Mouse (Mus musculus): Measurements from ENCODE around the gene Mkrn1. TPM values are rescaled to one million over a fixed set of nuclear protein-coding genes. Genes with fewer than 3 reads are reported as not detected.

Gene Mkrn1
- polyA plus RNA-seq, 1 experiment = 34.7 TPM

- Histone ChIP-seq H3K36me3 (ENCODE audit: control insufficient read depth, insufficient read depth) (no peaks in the 10 kb centered on the region), H3K79me2 (ENCODE audit: control insufficient read depth, insufficient read depth) (no peaks in the 10 kb centered on the region), H3K27me3 (ENCODE audit: control insufficient read depth, insufficient read depth, insufficient read length) (no peaks in the 10 kb centered on the region), H3K4me3 (no peak overlapping the region), H3K4me2 (ENCODE audit: low read depth) (no peak overlapping the region), H3ac (ENCODE audit: control insufficient read depth, insufficient read length) (no peak overlapping the region)
- no peak for TF ChIP-seq MYOG (IDR thresholded peaks at IDR 0.05; ENCODE audit: control insufficient read depth in 1 of 3, insufficient read depth in 1 of 3, insufficient read length in 2 of 3, low read depth in 2 of 3)
- TF ChIP-seq TCF3 (IDR thresholded peaks at IDR 0.05; ENCODE audit: insufficient read length, low read depth) = no peak
- TF ChIP-seq CEBPB (IDR thresholded peaks at IDR 0.05; ENCODE audit: insufficient read depth, poor library complexity, severe bottlenecking) = no peak
- no peak for TF ChIP-seq REST (IDR thresholded peaks at IDR 0.05; ENCODE audit: insufficient read depth, insufficient read length)
Observed at GRCm38 (mm10) chr6:39415762-39416161, 4.5 kb downstream of the Mkrn1 start.

DNA sequence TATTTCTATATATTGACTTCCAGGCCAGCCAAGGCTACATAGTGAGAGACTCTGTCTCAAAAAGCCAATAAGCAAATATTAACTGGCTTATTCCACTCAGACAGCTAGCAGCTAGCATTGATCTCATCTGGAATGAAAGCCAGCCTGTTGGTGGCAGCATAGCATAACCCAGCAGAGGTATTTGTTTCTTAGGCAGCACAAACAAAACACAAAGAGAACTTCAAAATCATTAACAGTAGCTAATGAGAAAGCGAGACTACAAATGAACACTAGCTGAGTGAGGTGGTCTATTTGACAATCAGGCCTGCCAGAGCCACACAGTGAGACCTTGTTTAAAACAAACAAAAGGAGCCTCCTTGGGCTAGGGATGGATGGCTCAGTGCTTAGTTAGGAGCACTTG lies 6.2 kb downstream of the Mkrn1 start:
- no peaks in the 10 kb centered on the region for H3K36me3 ChIP-seq (ENCODE audit: control insufficient read depth, insufficient read depth)
- no peak overlapping the region for H3K4me3 ChIP-seq
- no peak overlapping the region for H3ac ChIP-seq (ENCODE audit: control insufficient read depth, insufficient read length)
- no peaks in the 10 kb centered on the region for H3K27me3 ChIP-seq (ENCODE audit: control insufficient read depth, insufficient read depth, insufficient read length)
- no peak overlapping the region for H3K4me2 ChIP-seq (ENCODE audit: low read depth)
- TF ChIP-seq MYOD1 (IDR thresholded peaks at IDR 0.05; ENCODE audit: control insufficient read depth in 1 of 3, insufficient read length in 2 of 3, low read depth in 2 of 3) = no peak
- no peak for TF ChIP-seq MAX (IDR thresholded peaks at IDR 0.05; ENCODE audit: low read depth)
- no peak for TF ChIP-seq TCF12 (IDR thresholded peaks at IDR 0.05; ENCODE audit: insufficient read depth, poor library complexity, severe bottlenecking)
- TF ChIP-seq REST (IDR thresholded peaks at IDR 0.05; ENCODE audit: insufficient read depth, insufficient read length) = no peak
- no peak for TF ChIP-seq SRF (IDR thresholded peaks at IDR 0.05; ENCODE audit: control insufficient read depth, insufficient read length, low read depth)
- no peaks in the 10 kb centered on the region for H3K79me2 ChIP-seq (ENCODE audit: control insufficient read depth, insufficient read depth)

DNA sequence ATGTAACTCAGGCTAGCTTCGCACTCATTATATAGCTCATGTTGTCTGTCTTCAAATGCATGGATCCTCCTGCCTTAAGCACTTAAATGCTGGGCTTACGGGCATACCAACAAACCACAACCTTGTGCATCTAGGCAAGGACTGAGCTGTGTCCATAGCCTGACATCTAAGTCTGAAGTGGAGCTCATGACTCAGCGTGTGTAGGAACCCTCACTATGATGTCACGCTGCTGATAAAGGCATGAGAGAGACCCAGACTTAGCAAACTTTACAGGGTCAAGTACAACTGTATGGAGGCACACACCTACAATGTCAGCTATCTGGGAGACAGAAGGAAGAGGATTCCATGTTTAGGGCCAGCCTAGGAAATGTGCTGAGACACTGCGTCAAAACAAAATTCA lies 13.8 kb downstream of the Mkrn1 start:
- no peak overlapping the region for H3K4me3 ChIP-seq
- TF ChIP-seq CEBPB (IDR thresholded peaks at IDR 0.05; ENCODE audit: insufficient read depth, poor library complexity, severe bottlenecking) = no peak
- no peak for TF ChIP-seq TCF3 (IDR thresholded peaks at IDR 0.05; ENCODE audit: insufficient read length, low read depth)
- no peak for TF ChIP-seq REST (IDR thresholded peaks at IDR 0.05; ENCODE audit: insufficient read depth, insufficient read length)
- no peak for TF ChIP-seq POLR2A (IDR thresholded peaks at IDR 0.05; ENCODE audit: insufficient read length, low read depth)
- no peak for TF ChIP-seq MAX (IDR thresholded peaks at IDR 0.05; ENCODE audit: low read depth)
- TF ChIP-seq POLR2AphosphoS2 (IDR thresholded peaks at IDR 0.05; ENCODE audit: insufficient read length, low read depth) = no peak
- no peak for TF ChIP-seq MYOG (IDR thresholded peaks at IDR 0.05; ENCODE audit: control insufficient read depth in 1 of 3, insufficient read depth in 1 of 3, insufficient read length in 2 of 3, low read depth in 2 of 3)
- H3K27me3 ChIP-seq (ENCODE audit: control insufficient read depth, insufficient read depth, insufficient read length) = no peaks in the 10 kb centered on the region
- H3ac ChIP-seq (ENCODE audit: control insufficient read depth, insufficient read length) = no peak overlapping the region
- H3K79me2 ChIP-seq (ENCODE audit: control insufficient read depth, insufficient read depth) = no peaks in the 10 kb centered on the region
- no peak overlapping the region for H3K4me2 ChIP-seq (ENCODE audit: low read depth)
- H3K36me3 ChIP-seq (ENCODE audit: control insufficient read depth, insufficient read depth) = peaks cover 5% of the 10 kb centered on the region

DNA sequence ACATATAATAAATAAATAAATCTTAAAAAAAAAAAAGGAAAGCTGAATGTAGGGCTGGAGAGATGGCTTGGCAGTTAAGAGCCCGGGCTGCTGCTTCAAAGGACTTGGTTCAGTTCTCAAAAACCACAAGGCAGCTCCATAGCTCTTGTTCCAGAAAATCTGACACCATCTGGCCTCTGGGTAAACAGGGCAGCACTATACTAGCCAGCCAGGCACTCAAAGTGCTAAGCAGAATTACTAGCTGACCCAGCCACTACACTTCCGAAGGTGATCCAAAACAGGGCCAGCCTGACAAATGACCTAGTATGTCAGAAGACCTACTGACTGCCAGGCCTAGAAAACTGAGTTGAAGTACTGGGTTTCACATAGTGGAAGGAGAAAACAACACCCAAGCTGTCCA lies 17.1 kb downstream of the Mkrn1 start:
- Histone ChIP-seq H3K4me2 (ENCODE audit: low read depth) (no peak overlapping the region), H3ac (ENCODE audit: control insufficient read depth, insufficient read length) (no peak overlapping the region), H3K27me3 (ENCODE audit: control insufficient read depth, insufficient read depth, insufficient read length) (no peaks in the 10 kb centered on the region), H3K79me2 (ENCODE audit: control insufficient read depth, insufficient read depth) (no peaks in the 10 kb centered on the region), H3K4me3 (no peak overlapping the region), H3K36me3 (ENCODE audit: control insufficient read depth, insufficient read depth) (peaks cover 5% of the 10 kb centered on the region)
- TF ChIP-seq REST (IDR thresholded peaks at IDR 0.05; ENCODE audit: insufficient read depth, insufficient read length) = no peak
- no peak for TF ChIP-seq TCF3 (IDR thresholded peaks at IDR 0.05; ENCODE audit: insufficient read length, low read depth)
- TF ChIP-seq POLR2A (IDR thresholded peaks at IDR 0.05; ENCODE audit: insufficient read length, low read depth) = no peak
- TF ChIP-seq MYOD1 (IDR thresholded peaks at IDR 0.05; ENCODE audit: control insufficient read depth in 1 of 3, insufficient read length in 2 of 3, low read depth in 2 of 3) = no peak
- no peak for TF ChIP-seq SRF (IDR thresholded peaks at IDR 0.05; ENCODE audit: control insufficient read depth, insufficient read length, low read depth)
- TF ChIP-seq E2F4 (IDR thresholded peaks at IDR 0.05; ENCODE audit: insufficient read depth) = no peak
- no peak for TF ChIP-seq TCF12 (IDR thresholded peaks at IDR 0.05; ENCODE audit: insufficient read depth, poor library complexity, severe bottlenecking)
- TF ChIP-seq MYOG (IDR thresholded peaks at IDR 0.05; ENCODE audit: control insufficient read depth in 1 of 3, insufficient read depth in 1 of 3, insufficient read length in 2 of 3, low read depth in 2 of 3) = no peak
- TF ChIP-seq POLR2AphosphoS2 (IDR thresholded peaks at IDR 0.05; ENCODE audit: insufficient read length, low read depth) = no peak

DNA sequence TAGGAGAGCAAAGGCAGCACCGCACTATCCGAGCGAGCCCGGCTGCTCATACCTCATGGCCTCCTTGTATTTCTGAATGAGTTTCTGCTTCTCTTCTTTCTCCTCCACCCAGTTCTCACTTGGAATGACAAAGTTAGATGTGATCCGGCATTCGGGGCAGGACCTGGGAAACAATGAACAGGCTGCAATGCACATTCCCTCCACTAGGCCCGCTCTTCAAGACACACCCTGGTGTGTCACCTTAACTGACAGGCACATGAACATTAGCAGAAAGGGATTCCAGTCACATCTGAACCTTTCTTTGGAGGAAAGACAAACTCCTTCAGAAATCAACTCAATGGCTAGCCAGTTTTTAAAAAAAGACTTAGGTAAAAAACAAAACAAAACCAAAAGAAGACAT lies 19.9 kb downstream of the Mkrn1 start:
- H3K27me3 ChIP-seq (ENCODE audit: control insufficient read depth, insufficient read depth, insufficient read length) = no peaks in the 10 kb centered on the region
- no peaks in the 10 kb centered on the region for H3K79me2 ChIP-seq (ENCODE audit: control insufficient read depth, insufficient read depth)
- H3K4me2 ChIP-seq (ENCODE audit: low read depth) = no peak overlapping the region
- H3ac ChIP-seq (ENCODE audit: control insufficient read depth, insufficient read length) = no peak overlapping the region
- H3K36me3 ChIP-seq (ENCODE audit: control insufficient read depth, insufficient read depth) = peaks cover 2% of the 10 kb centered on the region
- H3K4me3 ChIP-seq = no peak overlapping the region
- no peak for TF ChIP-seq CEBPB (IDR thresholded peaks at IDR 0.05; ENCODE audit: insufficient read depth, poor library complexity, severe bottlenecking)
- no peak for TF ChIP-seq POLR2A (IDR thresholded peaks at IDR 0.05; ENCODE audit: insufficient read length, low read depth)
- no peak for TF ChIP-seq MYOD1 (IDR thresholded peaks at IDR 0.05; ENCODE audit: control insufficient read depth in 1 of 3, insufficient read length in 2 of 3, low read depth in 2 of 3)
- TF ChIP-seq TCF3 (IDR thresholded peaks at IDR 0.05; ENCODE audit: insufficient read length, low read depth) = no peak
- no peak for TF ChIP-seq E2F4 (IDR thresholded peaks at IDR 0.05; ENCODE audit: insufficient read depth)
- TF ChIP-seq REST (IDR thresholded peaks at IDR 0.05; ENCODE audit: insufficient read depth, insufficient read length) = no peak
- no peak for TF ChIP-seq MAX (IDR thresholded peaks at IDR 0.05; ENCODE audit: low read depth)
- TF ChIP-seq TCF12 (IDR thresholded peaks at IDR 0.05; ENCODE audit: insufficient read depth, poor library complexity, severe bottlenecking) = no peak
- TF ChIP-seq SRF (IDR thresholded peaks at IDR 0.05; ENCODE audit: control insufficient read depth, insufficient read length, low read depth) = no peak
- TF ChIP-seq USF1 (IDR thresholded peaks at IDR 0.05; ENCODE audit: low read depth) = no peak
- TF ChIP-seq POLR2AphosphoS2 (IDR thresholded peaks at IDR 0.05; ENCODE audit: insufficient read length, low read depth) = no peak
- no peak for TF ChIP-seq MYOG (IDR thresholded peaks at IDR 0.05; ENCODE audit: control insufficient read depth in 1 of 3, insufficient read depth in 1 of 3, insufficient read length in 2 of 3, low read depth in 2 of 3)
